Mouse (Mus musculus) T-helper 2 cell (primary cell): Measurements from ENCODE around the gene Anp32a.

Source experiments
- in situ Hi-C: fragments of 300-600 bp; cut with MboI, MseI; formaldehyde crosslinking; loops from one replicate; pipeline ENCODE4 v1.15.1; 2025; ENCODE audit warnings: high pct_unique_total_duplicates

Anp32a gene

GRCm38 (mm10) chr9:62393531-62393930, 52.4 kb downstream of the Anp32a start:
- in situ Hi-C loops, result no loop called here

- in situ Hi-C loops, result no loop called here
Measured at GRCm38 (mm10) chr9:62394163-62394562, 53.1 kb downstream of the Anp32a start.

- in situ Hi-C loops, result no loop called here
Measured at GRCm38 (mm10) chr9:62400531-62401170, 59.6 kb downstream of the Anp32a start.

DNA sequence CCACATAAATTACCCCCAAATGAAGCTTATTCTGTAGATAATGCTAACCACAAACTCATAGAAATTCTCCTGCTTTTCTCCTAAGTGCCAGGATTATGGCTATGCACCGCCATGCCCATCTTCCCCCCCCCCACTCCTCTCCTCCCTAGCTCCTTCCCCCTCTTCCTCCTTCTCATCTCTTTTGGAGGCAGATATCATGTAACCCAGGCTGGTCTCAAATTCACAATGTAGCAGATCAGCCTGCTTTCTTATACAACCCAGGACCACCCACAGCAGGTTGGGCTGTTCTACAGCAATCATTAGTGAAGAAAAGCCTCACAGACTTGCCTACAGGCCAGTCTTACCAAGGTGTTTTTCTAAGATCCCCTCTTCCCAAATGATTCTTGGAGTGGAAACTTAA, 60.5 kb downstream of the Anp32a start:
- in situ Hi-C loops, result no loop called here

DNA sequence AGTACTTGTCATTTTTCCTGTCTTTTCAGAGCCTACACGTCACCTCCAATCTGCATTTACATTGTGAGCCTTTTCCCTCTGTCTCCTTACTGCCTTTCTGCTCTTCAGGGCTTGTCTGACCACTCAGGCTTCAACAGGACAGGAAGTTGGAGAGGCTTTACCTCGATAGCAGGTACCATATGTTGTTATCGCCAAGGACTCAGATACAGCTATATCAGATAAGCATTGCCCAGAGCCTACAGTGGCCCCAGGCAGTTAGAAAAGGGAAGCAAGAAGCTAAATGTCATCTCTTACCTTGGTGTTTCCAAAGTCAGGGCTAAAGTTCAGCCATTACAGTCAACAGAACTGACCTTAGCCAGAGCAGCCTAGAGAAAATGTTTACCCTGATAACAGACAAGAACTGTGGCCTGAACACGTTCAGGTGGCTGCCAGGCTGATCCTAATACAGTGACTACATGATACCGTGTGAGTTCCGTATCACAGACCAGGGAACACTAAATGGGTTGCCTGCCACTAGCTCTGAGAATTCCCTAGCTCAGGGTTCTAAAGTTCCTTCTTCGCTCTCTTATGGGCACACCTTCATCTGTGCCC, 65.4 kb downstream of the Anp32a start:
- in situ Hi-C loops, result no loop called here

DNA sequence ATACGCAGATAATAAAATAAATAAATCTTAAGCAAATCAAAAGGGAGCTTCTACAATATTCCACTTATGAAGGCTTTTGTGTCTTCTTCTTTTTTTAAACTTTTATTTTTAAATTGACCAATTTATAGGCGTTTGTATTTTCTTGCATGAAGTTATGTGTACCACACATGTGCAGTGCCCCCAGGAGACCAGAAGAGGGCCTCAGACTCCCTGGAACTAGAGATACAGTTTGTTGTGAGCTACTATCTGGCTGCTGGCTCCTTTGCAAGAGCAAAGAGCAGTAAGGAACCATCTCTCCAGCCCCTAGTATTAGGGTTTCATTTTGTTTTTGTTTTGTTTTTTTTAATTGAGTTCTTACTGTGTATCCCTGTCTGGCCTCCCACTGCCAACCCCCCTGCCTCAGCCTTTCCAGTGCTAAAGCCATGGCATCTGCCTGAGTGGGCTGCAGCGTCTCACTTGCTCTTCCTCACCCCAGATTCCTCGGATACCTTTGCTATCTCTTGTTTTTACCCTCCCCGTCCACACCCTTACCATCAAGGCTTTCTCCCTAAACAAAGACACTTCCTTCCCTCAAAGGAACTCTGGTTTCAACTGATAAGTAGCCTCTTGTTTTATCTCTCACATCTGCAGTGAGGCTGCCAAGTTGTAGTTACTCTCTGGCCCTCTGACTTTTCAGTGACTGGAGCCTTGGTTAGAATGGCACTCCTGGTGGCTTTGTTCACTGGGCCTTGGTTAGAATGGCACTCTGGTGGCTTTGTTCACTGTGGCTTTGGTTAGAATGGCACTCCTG, 66.5 kb downstream of the Anp32a start:
- in situ Hi-C loops, result no loop called here

DNA sequence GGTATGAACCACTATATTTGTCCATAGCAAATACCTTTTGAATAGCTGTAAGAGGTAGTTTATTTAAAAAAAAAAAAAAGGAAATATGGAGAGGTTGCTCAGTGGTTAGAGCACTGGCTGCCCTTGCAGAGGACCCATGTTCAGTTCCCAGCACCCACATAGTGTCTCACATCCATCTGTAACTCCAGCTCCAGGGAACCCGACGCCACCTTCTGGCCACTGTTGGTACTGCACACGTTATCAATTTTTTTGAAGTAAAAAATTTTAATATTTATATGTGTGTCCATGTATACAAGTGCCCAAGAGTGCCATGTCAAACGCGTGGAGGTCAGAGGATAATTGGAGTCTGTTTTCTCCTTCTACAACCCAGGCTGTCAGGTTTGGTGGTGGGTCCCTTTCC, 77.6 kb downstream of the Anp32a start:
- in situ Hi-C loops, result no loop called here

DNA sequence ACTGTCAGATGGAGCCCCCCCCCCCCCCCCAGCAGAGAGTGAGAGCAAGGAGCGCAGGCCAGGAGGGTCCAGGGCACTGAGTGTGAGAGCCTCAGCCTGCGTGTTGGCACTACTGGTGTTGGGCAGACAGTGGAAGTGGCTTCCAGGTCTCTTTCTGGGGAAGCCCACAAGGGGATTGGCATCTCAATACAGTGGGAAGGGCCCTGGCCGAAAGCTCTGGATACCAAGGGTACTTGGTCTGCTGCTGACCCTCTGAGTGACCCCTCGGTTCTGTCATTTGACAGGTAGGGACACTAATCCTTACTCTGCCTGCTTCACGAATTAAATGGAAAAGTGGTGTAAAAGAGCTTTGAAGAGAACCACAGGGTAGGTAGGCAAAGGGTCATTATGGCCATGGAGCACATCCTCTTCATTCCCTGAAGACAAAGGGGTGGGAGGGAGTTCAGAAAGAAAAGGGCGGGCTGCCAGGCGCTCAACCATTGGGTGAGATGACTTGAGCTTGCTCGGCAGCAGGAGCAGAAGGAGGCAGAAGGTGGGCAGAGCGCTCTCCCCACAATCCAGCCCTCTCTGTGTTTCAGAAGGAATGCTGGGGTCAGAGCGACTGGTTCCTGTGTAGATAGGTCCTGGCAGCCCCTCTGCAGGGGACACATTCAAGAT, 79.3 kb downstream of the Anp32a start:
- in situ Hi-C loops, result no loop called here

DNA sequence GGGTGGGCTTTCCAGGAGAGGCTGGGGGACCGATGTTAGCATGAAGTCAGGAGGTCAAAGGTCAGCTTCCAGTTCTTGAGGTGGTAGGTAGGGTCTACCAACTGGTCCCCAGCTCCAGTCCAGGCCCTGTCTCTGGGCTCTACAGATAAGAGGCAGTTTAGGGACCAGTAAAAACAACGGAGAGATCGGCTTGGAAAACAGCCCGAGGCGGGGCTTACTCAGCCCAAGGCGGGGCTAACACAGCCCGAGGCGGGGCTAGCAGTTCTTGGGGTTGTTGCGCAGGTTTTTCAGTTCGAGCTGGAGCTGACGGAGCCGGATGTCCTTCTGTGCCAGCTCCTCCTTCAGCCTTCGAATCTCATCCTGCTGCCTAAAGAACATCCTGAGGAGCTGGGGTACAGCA, 79.9 kb downstream of the Anp32a start:
- in situ Hi-C loops, result no loop called here

GRCm38 (mm10) chr9:62421911-62422310, 80.8 kb downstream of the Anp32a start:
- in situ Hi-C loops, result no loop called here

GRCm38 (mm10) chr9:62422926-62423325, 81.8 kb downstream of the Anp32a start:
- in situ Hi-C loops, result no loop called here

DNA sequence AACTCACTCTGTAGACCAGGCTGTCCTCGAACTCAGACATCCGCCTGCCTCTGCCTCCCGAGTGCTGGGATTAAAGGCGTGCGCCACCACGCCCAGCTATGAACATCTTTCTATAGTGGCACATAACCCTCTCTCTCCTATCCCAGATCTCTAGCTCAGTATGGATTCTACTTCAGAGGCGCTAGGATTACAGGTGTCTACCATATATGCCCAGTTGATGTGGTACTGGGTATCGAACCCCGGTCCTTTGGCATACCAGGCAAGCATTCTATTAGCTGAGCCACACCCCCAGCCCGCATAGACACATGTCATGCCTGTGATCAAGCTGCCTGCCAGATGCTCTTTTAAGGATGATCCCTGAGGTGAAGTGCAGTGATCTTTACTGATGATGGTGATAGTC, 82.8 kb downstream of the Anp32a start:
- in situ Hi-C loops, result no loop called here

DNA sequence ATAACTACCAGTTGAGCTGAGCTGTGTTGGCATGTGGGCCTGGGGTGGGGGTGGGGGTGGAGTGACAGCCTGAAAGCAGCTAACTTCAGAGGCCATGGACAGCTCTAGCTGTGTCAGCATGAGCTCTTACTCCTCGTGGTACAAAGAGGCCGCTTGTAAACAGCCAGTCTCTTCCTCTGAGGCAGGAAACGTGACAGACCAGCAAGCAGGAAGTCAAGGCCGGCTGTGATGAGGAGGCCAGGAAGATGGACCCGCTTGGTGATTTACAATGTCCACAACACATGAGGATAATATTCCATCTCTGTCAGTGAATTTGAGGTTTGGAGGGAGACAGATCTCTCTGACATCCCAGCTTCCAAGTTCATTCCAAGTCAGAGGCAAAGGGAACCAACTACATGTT, 84.2 kb downstream of the Anp32a start:
- in situ Hi-C loops, result no loop called here

DNA sequence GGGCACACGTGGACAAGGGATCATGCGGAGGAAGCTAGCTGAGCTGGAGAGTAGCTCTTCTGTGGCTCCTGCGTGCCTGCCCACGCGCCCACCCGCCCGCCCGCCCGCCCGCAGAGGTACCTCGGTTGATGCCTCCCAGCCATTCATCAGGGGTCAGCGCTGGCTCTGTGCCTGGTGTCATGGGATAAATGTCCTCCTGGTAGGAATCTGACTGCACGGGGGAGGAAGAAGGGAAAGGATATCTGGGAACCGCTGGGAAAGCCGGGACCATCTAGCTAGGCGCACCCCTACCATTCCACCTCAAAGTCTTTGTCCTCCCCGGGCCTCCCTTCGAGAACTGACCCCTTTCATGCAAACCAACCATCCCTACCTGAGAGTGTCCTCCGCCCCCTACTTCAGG, 84.9 kb downstream of the Anp32a start:
- in situ Hi-C loops, result no loop called here

GRCm38 (mm10) chr9:62426531-62426930, 85.4 kb downstream of the Anp32a start:
- in situ Hi-C loops, result no loop called here

DNA sequence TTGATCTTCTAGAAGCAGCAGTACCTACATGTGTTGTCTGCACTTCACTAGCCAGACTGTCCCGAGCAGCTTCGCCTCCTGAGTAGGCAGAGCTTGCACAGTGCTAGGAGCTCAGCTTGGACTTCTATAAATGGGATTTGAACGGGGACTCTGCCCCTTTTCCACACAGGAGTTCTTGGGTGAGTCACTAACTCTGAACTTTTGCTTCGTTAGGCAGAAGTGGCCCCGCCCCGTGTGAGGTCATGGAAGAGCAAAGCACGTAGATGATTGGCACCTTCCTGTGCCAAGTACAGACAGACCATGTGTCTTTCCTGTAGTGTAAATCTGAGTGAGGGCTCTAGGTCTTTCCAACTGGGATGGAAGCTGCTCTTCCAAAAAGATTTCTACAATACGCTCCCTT, 85.9 kb downstream of the Anp32a start:
- in situ Hi-C loops, result no loop called here
